Mouse (Mus musculus) lung, postnatal 36 days (tissue): ENCODE results near the gene Mtf2.
"Not testable (repeated sequence)": the region's sequence is repeated elsewhere in the genome, so short reads cannot be mapped to it uniquely, and the experiment has no call there.

Experiments
- DNase-seq: peaks from one replicate; pipeline ENCODE4 v3.0.0; 2022; ENCODE audit warnings: mixed read lengths

The Mtf2 gene

GRCm38 (mm10) chr5:108085440-108085839 is 20.0 kb downstream of the Mtf2 start:
- peak; percentile 21 for DNase-seq

- not testable (repeated sequence) for DNase-seq
Observed at GRCm38 (mm10) chr5:108092731-108093130, 27.3 kb downstream of the Mtf2 start.

- DNase-seq = no peak
Observed at GRCm38 (mm10) chr5:108097676-108098075, 32.2 kb downstream of the Mtf2 start.

- DNase-seq = no peak
Observed at GRCm38 (mm10) chr5:108100196-108100595, 34.7 kb downstream of the Mtf2 start.

GRCm38 (mm10) chr5:108104306-108104705 is 38.8 kb downstream of the Mtf2 start:
- no peak for DNase-seq

- no peak for DNase-seq
Observed at GRCm38 (mm10) chr5:108109346-108109745, 43.9 kb downstream of the Mtf2 start.

- no peak for DNase-seq
Observed at GRCm38 (mm10) chr5:108117693-108118092, 52.2 kb downstream of the Mtf2 start.

GRCm38 (mm10) chr5:108120221-108120900 is 54.9 kb downstream of the Mtf2 start:
- DNase-seq = no peak

- DNase-seq = peak; percentile 77
Observed at GRCm38 (mm10) chr5:108131849-108132440, 66.5 kb downstream of the Mtf2 start.

- DNase-seq = peak; percentile 98
Observed at GRCm38 (mm10) chr5:108132441-108133243, 67.2 kb downstream of the Mtf2 start, which contains the start of the genes Tmed5 and Ccdc18. Tmed5 (minus strand) TSS chr5:108132620. Ccdc18 (plus strand) TSS chr5:108132875.

- no peak for DNase-seq
Observed at GRCm38 (mm10) chr5:108152592-108152991, 87.1 kb downstream of the Mtf2 start.
